Mouse (Mus musculus) CH12.LX (cell line): ENCODE data around the gene Otos. TPM values are rescaled to one million over a fixed set of nuclear protein-coding genes. Genes with fewer than 3 reads are reported as not detected.

Experiments
- DNase-seq: peaks from one replicate; pipeline ENCODE4 v3.0.0-alpha.2; 2013; ENCODE audit errors: extremely low read depth
- H3K27ac ChIP-seq: 2 replicates; pipeline ENCODE4 v1.5.1; 2012; ENCODE audit warnings: low read depth, mild to moderate bottlenecking, control low read depth, moderate library complexity; ENCODE audit not compliant: insufficient read depth
- H3K27me3 ChIP-seq: replicated peaks from 2 replicates; pipeline ENCODE3; 2012; ENCODE audit warnings: inconsistent platforms
- H3K36me3 ChIP-seq, 2 experiments: replicated peaks in 1 of 2; 2 replicates each; pipeline versions ENCODE3 to v1.6.1; 2012; ENCODE audit warnings: inconsistent platforms in 1 of 2, low read length in 1 of 2, mild to moderate bottlenecking in 1 of 2, mixed read lengths in 1 of 2, moderate library complexity in 1 of 2; ENCODE audit not compliant: control insufficient read depth in 1 of 2, insufficient read depth in 1 of 2
- H3K4me1 ChIP-seq, 2 experiments: 2 replicates each; pipeline ENCODE4 v1.6.1; 2012; ENCODE audit warnings: inconsistent platforms in 1 of 2, moderate library complexity in 1 of 2; ENCODE audit not compliant: insufficient read depth in 2 of 2, control insufficient read depth in 1 of 2
- H3K4me2 ChIP-seq: 2 replicates; pipeline ENCODE4 v1.6.1; 2012; ENCODE audit warnings: low read depth, mild to moderate bottlenecking, control low read depth; ENCODE audit not compliant: poor library complexity, insufficient read depth, severe bottlenecking
- H3K4me3 ChIP-seq, 3 experiments: fragments of 150-350 bp in 1 of 3; sonication (generic) in 1 of 3; replicated peaks in 1 of 3; 2 replicates each; pipeline versions ENCODE3 to v1.5.1; 2011 to 2012; ENCODE audit warnings: low read depth in 2 of 3, low read length in 2 of 3, mild to moderate bottlenecking in 2 of 3, moderate library complexity in 2 of 3, control low read depth in 1 of 3, improper control_type of control experiment in 1 of 3, inconsistent platforms in 1 of 3, mixed read lengths in 1 of 3; ENCODE audit not compliant: poor library complexity in 1 of 3
- H3K79me2 ChIP-seq: replicated peaks from 2 replicates; pipeline ENCODE4 v1.6.1; 2012; ENCODE audit warnings: mild to moderate bottlenecking, moderate library complexity; ENCODE audit not compliant: control insufficient read depth, poor library complexity, insufficient read depth, severe bottlenecking; ENCODE audit errors: extremely low read depth
- H3K9ac ChIP-seq: 2 replicates; pipeline ENCODE4 v1.6.1; 2012; ENCODE audit warnings: low read depth, mild to moderate bottlenecking, control low read depth, moderate library complexity; ENCODE audit not compliant: insufficient read depth
- H3K9me3 ChIP-seq: replicated peaks from 2 replicates; pipeline ENCODE3; 2012; ENCODE audit warnings: low read length, inconsistent platforms, mixed read lengths
- CTCF ChIP-seq, 2 experiments: IDR thresholded peaks in 1 of 2; conservative IDR thresholded peaks in 1 of 2; 2 replicates each; pipeline ENCODE4 v1.5.1; 2011 to 2012; ENCODE audit warnings: low read depth in 2 of 2, low read length in 2 of 2, improper control_type of control experiment in 1 of 2, inconsistent platforms in 1 of 2, mild to moderate bottlenecking in 1 of 2, moderate library complexity in 1 of 2
- ELF1 ChIP-seq: IDR thresholded peaks from 2 replicates; pipeline ENCODE4 v1.6.1; 2014; ENCODE audit warnings: low read depth, mild to moderate bottlenecking, inconsistent platforms, low read length, improper control_type of control experiment
- EP300 ChIP-seq: IDR thresholded peaks from 2 replicates; pipeline ENCODE4 v1.6.1; 2011; ENCODE audit warnings: low read length, improper control_type of control experiment
- ETS1 ChIP-seq: conservative IDR thresholded peaks from 2 replicates; pipeline ENCODE4 v1.6.1; 2012; ENCODE audit warnings: low read depth, mild to moderate bottlenecking, inconsistent platforms, low read length, improper control_type of control experiment, moderate library complexity
- IRF4 ChIP-seq: IDR thresholded peaks from 2 replicates; pipeline ENCODE4 v1.6.1; 2014; ENCODE audit warnings: low read depth, mild to moderate bottlenecking, inconsistent platforms, low read length, improper control_type of control experiment
- JUND ChIP-seq: conservative IDR thresholded peaks from 2 replicates; pipeline ENCODE4 v1.6.1; 2011; ENCODE audit warnings: low read depth, low read length, improper control_type of control experiment
- MEF2A ChIP-seq: IDR thresholded peaks from 2 replicates; pipeline ENCODE4 v1.6.1; 2014; ENCODE audit warnings: low read depth, mild to moderate bottlenecking, inconsistent platforms, low read length, improper control_type of control experiment, borderline replicate concordance
- NELFE ChIP-seq: IDR thresholded peaks from 2 replicates; pipeline ENCODE4 v1.6.1; 2011; ENCODE audit warnings: low read depth, low read length, improper control_type of control experiment
- PAX5 ChIP-seq: IDR thresholded peaks from 2 replicates; pipeline ENCODE4 v1.6.1; 2012; ENCODE audit warnings: low read length, inconsistent platforms, mixed read lengths
- POLR2AphosphoS2 ChIP-seq: IDR thresholded peaks from 2 replicates; pipeline ENCODE4 v1.6.1; 2011; ENCODE audit warnings: low read depth, low read length, improper control_type of control experiment
- RAD21 ChIP-seq: IDR thresholded peaks from 2 replicates; pipeline ENCODE4 v1.6.1; 2011; ENCODE audit warnings: low read depth, mild to moderate bottlenecking, low read length, improper control_type of control experiment, moderate library complexity
- SMC3 ChIP-seq: IDR thresholded peaks from 2 replicates; pipeline ENCODE4 v1.6.1; 2011; ENCODE audit warnings: low read depth, low read length, improper control_type of control experiment
- UBTF ChIP-seq: IDR thresholded peaks from 2 replicates; pipeline ENCODE4 v1.6.1; 2012; ENCODE audit warnings: low read depth, mild to moderate bottlenecking, inconsistent platforms, low read length, improper control_type of control experiment, moderate library complexity
- ZC3H11A ChIP-seq: IDR thresholded peaks from 2 replicates; pipeline ENCODE4 v1.6.1; 2012; ENCODE audit warnings: low read depth, mild to moderate bottlenecking, inconsistent platforms, low read length, improper control_type of control experiment
- ZKSCAN1 ChIP-seq: IDR thresholded peaks from 2 replicates; pipeline ENCODE4 v1.6.1; 2012; ENCODE audit warnings: low read depth, inconsistent platforms, low read length, improper control_type of control experiment, borderline replicate concordance
- dilution Hi-C: fragments of 300-500 bp; cut with MboI; formaldehyde crosslinking; loops from 2 replicates; pipeline ENCODE4 v1.14.3; 2020; ENCODE audit warnings: low sequenced_read_pairs; ENCODE audit not compliant: extremely low pct_unique_long_range_greater_than_20kb, extremely low pct_ligation_motif_present
- in situ Hi-C: fragments of 300-500 bp; cut with MboI; formaldehyde crosslinking; loops from 3 replicates; pipeline ENCODE4 v1.14.3; 2019; ENCODE audit warnings: low sequenced_read_pairs, low pct_ligation_motif_present, low pct_unique_long_range_greater_than_20kb, mixed read lengths
- polyA plus RNA-seq: library from polyadenylated mRNA; unstranded; fragments of >175 nt; gene quantifications from 2 replicates; pipeline ENCODE4 v1.2.1, GENCODE M21; 2012; ENCODE audit warnings: low read depth; ENCODE audit not compliant: insufficient read length
- total RNA-seq, 2 experiments: library from RNA; depleted of rRNA; stranded (reverse); fragments of 300-350 nt in 1 of 2; fragments of >200 nt in 1 of 2; gene quantifications; 2 replicates each; pipeline ENCODE4 v1.2.3; 2012 to 2014

The Otos gene
- total and polyA plus RNA-seq, 3 experiments = 0.24 TPM; not detected in 2

DNA sequence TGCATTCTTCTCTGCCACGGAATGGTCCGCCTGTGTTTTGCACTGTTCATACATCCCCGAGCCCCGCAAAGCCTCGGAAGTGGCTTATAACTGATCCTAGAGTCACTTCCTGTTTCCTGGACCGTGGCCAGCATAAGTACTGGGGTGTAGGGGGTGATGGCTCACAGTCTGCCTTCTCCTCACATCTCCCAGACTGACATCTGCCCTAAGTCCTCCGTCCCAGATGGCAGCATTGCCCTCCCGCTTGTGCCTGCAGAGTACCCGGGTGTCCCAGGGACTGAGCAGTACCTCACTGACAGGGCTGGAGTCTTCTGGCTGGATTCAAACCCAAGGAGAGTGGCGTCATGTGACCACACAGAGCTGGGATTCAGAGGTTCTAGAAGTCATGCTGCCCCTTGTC, 444 bp downstream of the Otos start:
- Histone ChIP-seq H3K79me2 (no peaks in the 10 kb centered on the region), H3K4me2 (peak overlapping the region; percentile 27), H3K27ac (no peak overlapping the region), H3K27me3 (peaks cover 74% of the 10 kb centered on the region), H3K4me1 (peaks cover 5 to 8% of the 10 kb centered on the region in 2 experiments; a peak in 3 of 4 replicates), H3K36me3 (no peaks in the 10 kb centered on the region), H3K9ac (no peak overlapping the region), H3K9me3 (no peaks in the 10 kb centered on the region), H3K4me3 (no peak overlapping the region)
- in situ Hi-C loops = no loop called here
- dilution Hi-C loops = no loop called here
- DNase-seq = no peak
- no peak for TF ChIP-seq ZC3H11A
- TF ChIP-seq, all 38 proteins: peak for 0

DNA sequence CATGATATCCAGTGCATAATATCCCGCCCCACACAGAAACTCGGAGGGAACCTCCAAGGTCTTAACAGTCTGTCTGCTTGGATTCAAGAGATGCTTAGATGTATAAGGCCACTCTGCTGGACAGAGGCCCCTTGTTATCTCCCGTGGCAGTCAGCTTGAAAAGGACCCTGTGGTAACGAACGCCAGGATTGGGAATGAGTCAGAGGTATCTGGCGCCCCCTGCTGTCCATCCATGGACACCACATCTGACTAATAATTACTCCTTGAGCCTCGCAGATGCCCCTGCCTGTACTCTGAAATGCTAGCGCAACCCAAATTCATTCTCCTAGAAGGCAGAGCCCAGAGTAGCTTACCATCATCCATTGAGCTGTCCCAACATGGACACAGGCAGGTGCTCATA, 889 bp downstream of the Otos start:
- TF ChIP-seq RAD21 (peak; percentile 65), SMC3 (peak; percentile 67), JUND (0 out of 2 replicates have a peak, but pooled peaks have one; percentile 8), CTCF (conservative IDR thresholded peaks at IDR 0.05 in 1 of 2, IDR thresholded peaks at IDR 0.05 in 1 of 2; ENCODE audit: low read depth in 2 of 2, low read length in 2 of 2) (peak; percentile 87 to 89), NELFE (0 out of 2 replicates have a peak, but pooled peaks have one; percentile 23), UBTF (no peak), ZC3H11A (0 out of 2 replicates have a peak, but pooled peaks have one; percentile 1), ETS1 (no peak)
- TF ChIP-seq, all 38 proteins: peak for 6
- H3K9me3 ChIP-seq = no peaks in the 10 kb centered on the region
- peak overlapping the region; percentile 27 for H3K4me2 ChIP-seq
- dilution Hi-C loops = no loop called here
- H3K9ac ChIP-seq = no peak overlapping the region
- peaks cover 5 to 10% of the 10 kb centered on the region in 2 experiments; a peak in 3 of 4 replicates for H3K4me1 ChIP-seq
- peak; percentile 68 for DNase-seq
- H3K27me3 ChIP-seq = peaks cover 69% of the 10 kb centered on the region
- H3K4me3 ChIP-seq = no peak overlapping the region
- H3K79me2 ChIP-seq = no peaks in the 10 kb centered on the region
- in situ Hi-C loops = no loop called here
- no peaks in the 10 kb centered on the region for H3K36me3 ChIP-seq
- H3K27ac ChIP-seq = no peak overlapping the region

GRCm38 (mm10) chr1:92647026-92647425, 1.6 kb downstream of the Otos start:
- H3K27me3 ChIP-seq = peaks cover 62% of the 10 kb centered on the region
- H3K27ac ChIP-seq = no peak overlapping the region
- no peak overlapping the region for H3K9ac ChIP-seq
- no peaks in the 10 kb centered on the region for H3K79me2 ChIP-seq
- dilution Hi-C loops = no loop called here
- H3K4me1 ChIP-seq = peaks cover 5 to 15% of the 10 kb centered on the region in 2 experiments; a peak in 3 of 4 replicates
- no peak for DNase-seq
- H3K9me3 ChIP-seq = no peaks in the 10 kb centered on the region
- no peak overlapping the region for H3K4me3 ChIP-seq
- H3K4me2 ChIP-seq = no peak overlapping the region
- TF ChIP-seq ZKSCAN1 = no peak
- no peak for TF ChIP-seq IRF4
- TF ChIP-seq PAX5 = no peak
- no peak for TF ChIP-seq JUND
- no peak for TF ChIP-seq ELF1
- TF ChIP-seq CTCF (conservative IDR thresholded peaks at IDR 0.05 in 1 of 2, IDR thresholded peaks at IDR 0.05 in 1 of 2; ENCODE audit: low read depth in 2 of 2, low read length in 2 of 2) = no peak
- TF ChIP-seq MEF2A = no peak
- TF ChIP-seq EP300 = no peak
- TF ChIP-seq POLR2AphosphoS2 = no peak
- in situ Hi-C loops = no loop called here
- H3K36me3 ChIP-seq = no peaks in the 10 kb centered on the region
